Mouse (Mus musculus) c-Kit-positive CD71-positive TER-119-positive erythroid progenitor cells, embryonic 14.5 days (primary cell): ENCODE measurements around the gene Pianp.
A peak's percentile ranks its signal among the peaks of the same experiment; 100 is the strongest.

Experiments used
- DNase-seq: peaks from one replicate; pipeline ENCODE4 v3.0.0-alpha.2; 2013; ENCODE audit warnings: low spot score

Gene Pianp

DNA sequence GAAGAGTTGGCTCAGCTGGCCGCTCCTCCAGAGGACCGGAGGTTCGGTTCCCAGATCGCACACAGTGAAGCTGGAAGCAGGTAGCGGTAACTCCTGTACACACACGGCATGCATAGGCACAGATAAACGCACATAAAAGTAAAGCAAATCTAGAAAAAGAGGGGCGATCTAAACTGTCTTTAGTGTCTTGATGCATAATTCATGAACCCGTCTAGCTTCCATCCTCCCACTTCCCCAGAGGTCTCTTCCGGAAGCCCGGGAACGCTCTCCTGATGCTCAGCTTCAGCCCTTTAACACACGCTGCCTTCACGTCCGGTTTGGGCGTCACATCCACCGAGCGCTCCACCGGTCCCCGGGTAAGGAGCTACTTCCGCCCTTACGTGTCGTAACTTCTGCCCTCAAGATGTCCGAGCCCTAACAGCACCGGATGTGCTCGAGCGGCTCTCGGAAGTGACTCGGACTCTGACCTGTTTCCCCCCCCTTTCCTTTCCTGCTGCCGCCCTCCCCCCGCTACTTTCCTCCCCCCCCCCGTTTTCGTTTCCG is 12.2 kb downstream of the Pianp start:
- peak; percentile 95 for DNase-seq

DNA sequence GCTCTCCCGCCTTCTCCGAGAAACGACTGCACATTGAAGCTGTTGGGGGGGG is 12.5 kb downstream of the Pianp start, which contains the start of gene Zfp384:
Gene Zfp384 (plus strand): TSS at position 17 of the 52 bp plus-strand sequence.
- no peak for DNase-seq

DNA sequence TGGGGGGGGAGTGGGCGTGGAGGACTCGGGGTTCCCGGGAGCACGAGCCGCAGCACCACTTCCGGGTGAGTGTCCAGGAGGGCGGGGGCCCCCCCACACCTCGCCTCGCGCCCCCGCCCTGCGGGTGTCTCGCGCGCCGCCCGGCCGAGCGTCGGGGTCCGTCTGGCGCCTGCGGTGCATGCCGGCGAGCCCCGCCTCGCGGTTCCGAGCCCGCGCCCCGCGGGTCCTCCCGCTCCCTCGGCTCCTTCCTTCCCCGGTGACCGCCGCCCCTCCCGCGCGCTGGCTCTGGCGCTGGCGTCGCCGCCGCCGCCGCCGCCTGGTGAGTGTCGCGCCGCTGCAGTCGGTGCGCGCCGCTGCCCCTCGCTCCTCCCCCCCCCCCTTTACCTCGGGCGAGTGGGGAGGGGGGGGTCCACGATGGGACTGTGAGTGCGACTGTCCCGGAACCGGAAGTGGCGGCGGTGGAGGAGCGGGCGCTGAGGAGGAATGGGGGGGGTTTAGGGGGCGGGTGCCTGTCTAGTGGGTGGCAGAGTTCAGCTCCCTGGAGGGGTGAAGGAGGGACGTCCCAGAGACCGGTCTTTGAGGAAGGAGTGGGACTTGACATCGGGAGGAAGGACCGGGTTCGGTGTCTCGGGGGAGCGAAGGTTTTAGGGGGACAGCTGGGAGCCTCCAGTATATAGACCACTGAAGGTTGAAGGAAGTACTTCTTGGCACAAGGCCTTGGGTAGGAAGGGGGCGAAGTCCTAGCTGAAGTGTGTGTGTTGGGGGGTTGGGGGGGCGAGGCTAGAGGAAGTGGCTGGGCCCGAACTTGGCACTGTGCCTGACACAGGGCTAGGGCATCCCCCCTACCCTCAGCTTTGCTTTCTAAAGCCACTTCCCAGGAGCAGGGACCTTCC is 12.9 kb downstream of the Pianp start:
- peak; percentile 36 for DNase-seq

DNA sequence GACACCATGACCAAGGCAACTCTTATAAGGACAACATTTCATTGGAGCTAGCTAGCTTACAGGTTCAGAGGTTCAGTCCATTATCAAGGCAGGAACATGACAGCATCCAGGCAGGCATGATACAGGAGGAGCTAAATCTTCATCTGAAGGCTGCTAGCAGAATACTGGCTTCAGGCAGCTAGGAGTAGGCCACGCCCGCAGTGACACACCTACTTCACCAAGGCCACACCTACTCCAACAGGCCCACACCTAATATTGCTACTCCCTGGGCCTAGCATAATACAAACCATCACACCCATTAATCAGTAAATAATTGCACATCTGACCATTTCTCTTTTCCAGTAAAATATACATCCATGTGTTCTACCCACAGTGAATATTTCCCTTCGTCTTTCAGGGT is 21.2 kb downstream of the Pianp start:
- DNase-seq: peak; percentile 67

DNA sequence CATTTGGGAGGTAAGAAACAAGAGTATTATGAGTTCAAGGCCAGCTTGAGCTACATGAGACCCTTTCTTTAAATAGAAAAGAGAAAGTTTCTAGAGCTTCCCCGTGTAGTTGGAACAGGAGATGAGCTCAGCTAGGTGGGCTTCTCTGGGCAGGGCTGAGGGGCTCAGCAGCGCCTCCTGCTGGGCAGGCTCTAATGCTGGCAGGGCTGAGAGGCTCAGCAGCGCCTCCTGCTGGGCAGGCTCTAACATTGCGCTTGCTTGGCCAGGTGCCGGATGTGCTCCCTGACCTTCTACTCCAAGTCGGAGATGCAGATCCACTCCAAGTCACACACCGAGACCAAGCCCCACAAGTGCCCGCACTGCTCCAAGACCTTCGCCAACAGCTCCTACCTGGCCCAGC is 34.0 kb downstream of the Pianp start:
- peak; percentile 45 for DNase-seq

DNA sequence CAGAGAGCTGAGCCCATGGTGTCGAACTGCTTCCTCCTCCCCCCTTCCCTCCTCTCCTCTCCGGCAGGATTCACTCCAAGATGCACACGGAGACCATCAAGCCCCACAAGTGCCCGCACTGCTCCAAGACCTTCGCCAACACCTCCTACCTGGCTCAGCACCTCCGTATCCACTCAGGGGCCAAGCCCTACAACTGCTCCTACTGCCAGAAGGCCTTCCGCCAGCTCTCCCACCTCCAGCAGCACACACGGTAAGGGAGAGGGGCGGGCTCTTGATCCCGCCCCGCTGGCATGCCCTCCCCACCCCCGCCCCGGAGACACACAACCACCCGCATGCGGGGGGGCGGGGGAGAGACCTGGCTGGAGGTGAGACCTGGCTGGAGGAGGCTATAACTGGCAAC is 35.1 kb downstream of the Pianp start:
- DNase-seq: no peak

DNA sequence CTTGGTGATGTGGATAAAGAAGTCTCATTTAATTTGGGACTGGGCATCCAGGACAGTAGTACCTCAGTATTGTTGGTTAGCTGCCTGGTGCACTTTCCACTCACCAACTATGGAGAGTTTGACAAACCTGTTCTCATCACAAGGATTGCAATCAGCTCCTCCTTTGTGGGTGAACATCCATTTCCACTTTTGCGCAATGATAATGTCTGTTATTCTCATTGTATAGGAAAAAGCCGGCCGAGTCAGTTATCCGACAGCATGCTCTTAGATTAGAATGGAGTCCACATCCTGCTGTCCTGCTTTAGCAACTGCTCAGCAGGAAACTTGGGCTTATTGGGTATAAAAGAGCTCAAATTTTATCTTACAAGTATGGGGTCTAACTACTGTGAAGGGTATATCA is 42.2 kb downstream of the Pianp start:
- no peak for DNase-seq

DNA sequence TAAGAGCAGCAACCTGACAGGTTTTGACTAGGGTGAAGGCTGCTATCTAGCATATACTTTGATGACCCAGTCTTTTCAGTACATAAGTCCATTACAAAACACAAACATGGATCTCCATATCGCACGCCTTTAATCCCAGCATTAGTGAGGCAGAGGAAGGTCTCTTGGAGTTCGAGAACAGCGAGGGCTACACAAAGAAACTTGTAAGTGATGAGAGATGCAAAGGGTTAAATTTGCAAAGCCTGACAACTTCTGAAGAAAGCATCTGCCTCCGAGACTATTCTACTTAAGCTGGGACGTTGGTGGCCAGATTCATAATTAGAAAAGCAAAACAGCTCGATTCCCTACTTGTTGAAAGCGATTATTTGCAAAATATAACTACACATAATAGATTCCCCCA is 42.6 kb downstream of the Pianp start:
- no peak for DNase-seq

DNA sequence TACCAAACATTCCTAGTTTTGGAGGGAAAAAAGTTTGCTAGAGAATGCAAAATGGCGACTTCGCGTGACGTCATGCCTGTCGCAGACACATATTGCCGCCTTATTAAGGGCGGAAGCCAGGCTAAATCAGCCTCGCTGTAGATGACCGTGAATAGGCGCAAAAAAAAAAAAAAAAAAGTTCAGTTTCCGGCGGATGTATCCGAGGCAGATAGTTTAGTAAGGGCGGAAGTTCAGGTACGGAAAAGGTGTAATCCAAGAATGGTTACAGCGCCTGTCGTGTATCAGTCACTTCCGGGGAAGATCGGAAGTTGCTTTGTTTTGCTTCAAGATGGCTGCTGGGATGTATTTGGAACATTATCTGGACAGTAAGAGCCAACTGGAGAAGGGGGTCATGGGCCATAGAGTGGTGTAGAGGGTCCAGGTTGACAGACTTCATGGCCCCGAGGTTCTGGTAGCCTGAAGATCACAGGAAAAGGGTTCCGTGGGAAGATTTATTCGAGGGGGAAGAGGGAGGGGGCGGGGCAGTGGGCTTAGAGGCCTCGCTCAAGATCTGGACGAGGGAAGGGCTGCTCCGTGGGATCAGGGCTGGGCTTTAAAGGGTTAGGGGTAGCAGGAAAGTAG is 43.1 kb downstream of the Pianp start, which contains the start of gene Ing4:
Gene Ing4 (plus strand): TSS at position 228 of the 621 bp plus-strand sequence.
- peak; percentile 95 for DNase-seq

DNA sequence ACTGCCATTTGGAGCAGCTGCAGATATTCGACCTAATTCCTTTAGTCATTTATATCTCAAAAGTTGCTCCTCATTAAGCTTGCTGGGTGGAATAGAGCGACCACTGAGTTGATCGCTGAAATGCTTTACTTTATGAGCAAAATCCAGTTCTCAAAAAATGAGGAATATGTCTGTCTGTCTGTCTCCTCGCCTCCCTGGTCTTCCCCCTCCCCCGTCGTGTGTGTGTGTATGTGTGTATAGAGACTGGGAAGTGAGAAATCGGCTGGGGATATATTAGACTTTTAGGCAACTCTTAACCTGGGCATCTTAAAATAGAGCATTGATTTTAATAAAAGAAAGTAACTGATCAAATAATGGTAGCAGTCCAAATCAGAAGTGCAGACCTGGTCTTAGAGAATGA is 43.7 kb downstream of the Pianp start:
- DNase-seq: no peak

DNA sequence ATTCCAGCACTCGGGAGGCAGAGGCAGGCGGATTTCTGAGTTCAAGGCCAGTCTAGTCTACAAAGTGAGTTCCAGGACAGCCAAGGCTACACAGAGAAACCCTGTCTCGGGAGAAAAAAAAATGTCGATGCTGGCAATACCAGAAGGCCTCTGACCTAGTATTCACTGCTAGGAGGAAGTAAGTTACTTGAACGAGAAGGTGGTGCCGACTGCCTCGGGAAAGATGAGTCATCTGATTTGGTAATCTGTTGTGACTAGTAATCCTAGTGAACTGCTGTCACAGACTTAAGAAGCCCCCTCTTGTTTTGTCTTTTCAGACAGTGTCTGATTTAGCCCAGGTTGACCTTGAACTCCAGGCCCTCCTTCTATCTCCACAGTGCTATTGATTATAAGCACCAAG is 44.6 kb downstream of the Pianp start:
- DNase-seq: no peak

DNA sequence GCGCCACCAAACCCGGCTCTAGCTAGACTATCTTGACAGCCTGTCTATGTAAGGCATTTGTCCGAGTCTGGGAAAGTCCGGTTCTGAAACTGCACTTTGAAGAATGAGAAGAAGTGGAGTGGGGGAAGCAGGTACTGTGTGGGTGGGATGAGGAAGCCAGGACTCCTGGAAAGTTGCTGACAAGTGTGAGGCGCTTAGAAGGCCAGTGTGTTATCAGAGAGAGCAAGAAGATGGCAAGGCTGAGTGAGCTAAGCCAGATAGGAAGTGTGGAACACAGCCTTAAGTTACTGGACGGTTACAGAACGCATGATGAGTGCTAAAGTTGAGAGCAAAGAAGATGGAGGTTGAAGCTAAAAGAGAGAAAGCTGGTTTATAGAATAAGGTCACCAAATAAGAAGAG is 45.6 kb downstream of the Pianp start:
- DNase-seq: peak; percentile 47

DNA sequence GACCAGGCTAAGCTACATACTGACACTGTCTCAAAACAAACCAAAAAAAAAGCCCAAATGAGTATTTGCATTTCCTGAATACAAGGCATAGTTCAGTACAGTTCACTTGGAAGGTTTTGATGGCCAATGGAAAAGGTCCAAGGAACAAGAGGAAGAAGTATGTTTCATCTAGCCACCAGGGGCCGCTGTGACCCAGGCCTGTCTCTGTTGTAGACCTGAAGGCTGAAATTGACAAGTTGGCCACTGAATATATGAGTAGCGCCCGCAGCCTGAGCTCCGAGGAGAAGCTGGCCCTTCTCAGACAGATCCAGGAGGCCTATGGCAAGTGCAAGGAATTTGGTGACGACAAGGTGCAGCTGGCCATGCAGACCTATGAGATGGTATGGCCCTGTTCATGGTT is 50.2 kb downstream of the Pianp start:
- DNase-seq: peak; percentile 76

DNA sequence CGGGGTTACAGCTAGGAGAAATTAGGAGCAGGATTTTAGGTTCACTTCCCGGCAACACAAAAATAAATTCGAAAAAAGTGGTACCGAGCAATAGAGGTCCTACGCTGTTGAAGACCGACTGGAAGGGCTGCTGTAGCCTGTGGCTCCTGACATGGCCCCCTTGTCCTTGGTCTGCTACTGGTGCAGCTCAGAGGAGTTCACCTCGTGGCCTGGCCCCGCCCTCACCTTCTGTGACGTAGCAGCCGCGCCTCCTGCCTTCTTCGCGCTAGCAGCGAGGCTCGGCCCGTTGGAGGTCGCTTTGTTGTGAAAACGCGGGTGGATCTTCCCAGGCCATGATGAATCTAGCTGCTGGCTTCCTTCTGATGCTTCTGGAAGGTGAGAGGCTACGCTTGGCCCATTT is 53.2 kb downstream of the Pianp start, which contains the start of gene Acrbp:
Gene Acrbp (plus strand): TSS at position 12 of the 400 bp plus-strand sequence.
- no peak for DNase-seq

DNA sequence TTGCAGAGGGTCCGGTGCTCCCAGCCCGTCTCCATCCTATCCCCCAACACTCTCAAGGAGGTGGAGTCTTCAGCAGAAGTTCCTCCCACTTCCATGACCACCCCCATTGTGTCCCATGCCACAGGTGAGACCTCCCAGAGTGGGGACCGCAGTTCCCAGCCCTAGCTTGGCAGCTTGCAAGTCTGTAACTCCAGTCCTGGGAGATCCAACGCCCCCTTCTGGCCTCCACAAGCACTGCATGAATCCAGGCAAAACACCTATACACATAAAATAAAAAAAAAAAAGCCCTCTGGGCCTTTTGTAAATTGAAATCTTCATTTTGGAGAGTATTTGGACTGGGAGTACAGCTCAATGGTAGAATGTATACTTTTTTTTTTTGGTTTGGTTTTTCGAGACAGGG is 54.7 kb downstream of the Pianp start:
- DNase-seq: no peak
